Mouse (Mus musculus): ENCODE data around the gene Rreb1.

Rreb1 gene

DNA sequence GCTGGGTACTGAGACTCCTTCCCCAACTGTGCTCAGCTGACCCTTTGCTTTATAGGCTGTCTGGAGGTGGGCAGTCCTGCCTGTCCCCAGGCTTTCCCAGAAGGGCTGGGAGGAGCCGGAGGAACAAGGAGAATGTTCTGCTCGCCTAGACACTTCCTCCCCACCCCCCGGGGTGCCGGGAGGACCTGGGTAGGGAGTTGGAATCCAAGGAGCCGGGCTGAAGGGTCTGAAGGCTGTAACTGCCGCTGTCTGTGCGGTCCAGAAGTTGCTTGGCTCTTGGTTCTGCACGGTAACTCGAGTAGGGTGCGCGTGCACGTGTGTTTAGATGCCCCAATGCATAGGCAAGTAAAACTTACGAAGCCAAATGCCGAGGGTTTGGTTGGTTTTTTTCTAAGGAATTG is 75.8 kb downstream of the Rreb1 start:
- DNase-seq (ENCODE audit: low spot score in 2 of 2), result peak; percentile 54 to 63

DNA sequence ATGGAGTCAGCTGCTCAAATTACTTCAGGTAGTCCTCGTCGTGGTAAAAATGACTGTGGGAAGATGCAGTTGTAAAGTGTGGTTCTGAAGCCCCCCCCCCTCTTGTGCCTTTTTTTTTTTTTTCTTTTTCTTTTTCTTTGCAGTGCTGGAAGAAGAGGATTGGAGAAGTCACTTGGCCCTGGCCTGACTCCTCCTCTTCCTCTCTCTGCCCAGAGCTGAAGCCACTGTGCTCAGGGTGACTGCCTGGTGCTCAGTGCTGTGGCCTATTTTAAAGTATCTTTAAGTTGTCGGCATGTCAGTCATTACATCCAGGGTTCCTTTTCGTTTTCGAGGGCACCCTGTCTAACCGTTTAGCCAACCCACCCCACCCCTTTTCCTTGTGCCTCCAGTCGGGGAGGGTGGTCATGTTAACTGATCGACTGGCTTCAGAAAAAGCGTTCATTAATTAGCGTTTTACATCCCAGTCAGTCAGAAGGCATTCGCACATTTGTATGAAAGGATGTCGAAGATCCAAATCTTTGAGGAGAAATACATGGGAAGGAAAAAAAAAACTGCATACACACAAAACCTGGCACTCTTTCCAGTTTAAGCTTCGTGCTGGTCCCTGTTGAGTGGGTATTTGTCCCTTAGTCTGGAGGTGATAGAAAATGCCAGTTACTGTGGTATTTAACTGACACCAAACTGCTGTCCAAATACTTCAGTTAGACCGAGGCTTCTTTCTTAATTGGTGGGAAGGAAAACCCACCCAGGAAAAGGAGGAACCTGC is 76.4 kb downstream of the Rreb1 start:
- no peak for DNase-seq (ENCODE audit: low spot score in 2 of 2)

GRCm38 (mm10) chr13:37855221-37855757 is 77.1 kb downstream of the Rreb1 start:
- no peak for DNase-seq (ENCODE audit: low spot score in 2 of 2)

- DNase-seq (ENCODE audit: low spot score in 2 of 2), result no peak
These were observed 77.6 kb downstream of the Rreb1 start for GRCm38 (mm10) chr13:37855765-37856164.

DNA sequence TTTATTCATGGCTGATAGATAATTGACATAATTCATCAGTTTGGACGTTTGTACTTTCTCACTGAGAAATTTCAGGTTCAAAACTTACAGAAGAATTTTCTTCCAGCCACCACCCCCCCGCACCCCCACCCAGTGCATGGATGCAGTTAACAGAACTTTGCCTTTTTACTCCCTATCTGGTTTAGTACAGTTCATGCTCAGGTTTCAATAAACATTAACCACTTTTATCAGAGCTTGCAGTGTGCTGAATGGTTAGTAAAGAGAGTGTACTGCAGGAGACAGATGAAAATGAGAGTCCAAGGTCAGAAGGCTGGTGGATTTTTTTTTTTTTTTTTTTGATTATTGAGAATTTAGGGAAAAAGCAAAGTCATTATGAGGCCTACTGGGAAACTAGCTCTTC is 78.3 kb downstream of the Rreb1 start:
- no peak for DNase-seq (ENCODE audit: low spot score in 2 of 2)

DNA sequence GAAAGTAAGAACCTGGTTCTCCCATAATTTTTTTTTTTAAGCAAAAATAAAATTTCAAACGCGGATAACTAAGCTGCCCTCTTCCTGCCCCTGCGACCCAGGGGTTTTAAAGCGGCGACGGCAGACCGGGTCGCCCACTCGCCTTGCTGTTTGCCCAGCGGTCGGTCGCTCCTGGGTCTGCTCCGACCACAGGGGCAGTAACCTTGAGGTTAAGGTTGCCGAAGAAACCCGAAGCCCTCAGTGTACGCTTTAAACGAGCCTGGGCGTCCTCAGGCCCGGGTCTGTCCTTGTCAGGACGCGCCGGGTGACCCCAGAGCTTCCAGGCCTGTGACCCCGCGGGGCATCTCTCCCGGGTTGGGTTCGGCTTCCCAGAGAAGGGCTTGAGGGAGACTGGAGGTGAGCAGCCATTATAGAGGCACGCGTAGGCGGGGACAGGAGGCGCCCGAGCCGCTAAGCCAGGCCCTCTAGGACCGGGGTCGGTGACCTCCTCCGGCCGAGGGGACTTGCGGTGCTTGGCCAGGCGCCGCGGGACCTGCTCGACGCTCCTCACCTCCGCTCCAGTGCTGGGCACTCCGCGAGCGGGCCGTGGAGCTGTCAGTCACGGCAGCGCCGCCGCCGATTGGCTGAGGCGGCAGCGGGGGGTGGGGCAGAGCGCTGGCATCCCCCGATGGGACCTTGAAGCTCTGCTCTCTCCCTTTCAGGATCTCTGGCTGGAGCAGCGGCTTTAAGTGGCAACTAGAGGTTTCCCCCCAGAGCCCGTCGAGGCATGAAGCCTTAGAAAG is 79.3 kb downstream of the Rreb1 start:
- DNase-seq (ENCODE audit: low spot score in 2 of 2), result peak; percentile 91 to 92

GRCm38 (mm10) chr13:37858066-37858501 is 79.9 kb downstream of the Rreb1 start:
- DNase-seq (ENCODE audit: low spot score in 2 of 2), result no peak

- no peak for DNase-seq (ENCODE audit: low spot score in 2 of 2)
These were observed 80.3 kb downstream of the Rreb1 start for GRCm38 (mm10) chr13:37858508-37858907.

DNA sequence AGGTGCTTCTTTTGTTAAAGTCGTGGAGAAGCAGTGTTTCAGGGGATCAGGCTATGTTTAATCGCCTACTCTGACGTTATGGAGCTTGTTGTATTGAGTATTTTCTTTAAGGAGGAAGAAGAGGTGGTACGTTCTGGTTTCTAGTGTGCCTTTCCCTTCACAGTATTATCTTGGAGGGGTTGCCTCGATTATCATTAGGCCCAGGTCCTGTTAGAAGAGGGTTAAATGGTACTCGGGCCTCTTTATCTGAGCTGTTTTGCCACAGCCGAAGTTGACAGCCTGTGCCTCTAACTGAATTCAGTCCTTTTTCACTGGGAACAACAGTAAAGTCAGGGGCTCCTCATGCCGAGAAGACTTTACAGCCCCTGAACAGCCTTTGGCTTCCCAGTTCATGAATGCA is 81.6 kb downstream of the Rreb1 start:
- DNase-seq (ENCODE audit: low spot score in 2 of 2), result no peak

- no peak for DNase-seq (ENCODE audit: low spot score in 2 of 2)
These were observed 82.0 kb downstream of the Rreb1 start for GRCm38 (mm10) chr13:37860204-37860603.

GRCm38 (mm10) chr13:37860789-37861188 is 82.6 kb downstream of the Rreb1 start:
- DNase-seq (ENCODE audit: low spot score in 2 of 2), result no peak

DNA sequence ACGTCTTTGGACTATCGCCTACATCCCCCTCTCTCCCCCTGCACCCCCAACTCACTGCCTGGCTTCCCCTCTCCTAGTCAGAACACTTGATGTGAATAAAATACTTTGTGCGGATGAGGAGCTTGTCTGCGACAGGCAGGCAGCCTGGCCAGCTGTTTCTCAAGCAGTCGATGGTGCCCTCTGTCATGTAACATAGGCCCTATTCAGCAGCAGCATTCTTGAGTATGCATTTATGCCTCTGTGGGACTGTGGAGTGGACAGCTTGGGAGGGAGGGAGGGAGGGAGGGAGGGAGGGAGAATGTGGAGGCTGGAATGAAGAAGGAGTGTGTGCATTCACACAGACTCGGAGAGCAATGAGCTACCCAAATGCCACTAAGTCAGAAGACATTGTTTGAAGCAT is 84.3 kb downstream of the Rreb1 start:
- DNase-seq (ENCODE audit: low spot score in 2 of 2), result no peak

GRCm38 (mm10) chr13:37863643-37864042 is 85.4 kb downstream of the Rreb1 start:
- no peak for DNase-seq (ENCODE audit: low spot score in 2 of 2)

DNA sequence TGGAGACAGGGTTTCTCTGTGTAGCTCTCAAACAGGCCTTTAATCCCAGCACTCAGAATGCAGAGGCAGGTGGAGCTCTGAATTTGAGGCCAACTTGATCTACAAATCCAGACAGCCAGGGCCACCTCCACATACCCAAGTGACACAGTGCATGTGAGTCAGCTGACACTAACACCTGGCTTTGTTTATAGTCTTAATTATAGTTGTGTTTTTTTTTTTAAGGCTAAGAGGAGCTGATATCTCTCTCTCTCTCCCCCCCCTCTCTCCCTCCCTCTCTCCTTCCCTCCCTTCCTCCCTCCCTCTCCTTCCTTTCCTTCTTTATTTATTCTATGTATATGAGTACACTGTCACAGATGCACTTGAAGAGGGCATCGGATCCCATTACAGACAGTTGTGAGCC is 86.5 kb downstream of the Rreb1 start:
- DNase-seq (ENCODE audit: low spot score in 2 of 2), result no peak

- DNase-seq (ENCODE audit: low spot score in 2 of 2), result no peak
These were observed 88.1 kb downstream of the Rreb1 start for GRCm38 (mm10) chr13:37866296-37866695.

DNA sequence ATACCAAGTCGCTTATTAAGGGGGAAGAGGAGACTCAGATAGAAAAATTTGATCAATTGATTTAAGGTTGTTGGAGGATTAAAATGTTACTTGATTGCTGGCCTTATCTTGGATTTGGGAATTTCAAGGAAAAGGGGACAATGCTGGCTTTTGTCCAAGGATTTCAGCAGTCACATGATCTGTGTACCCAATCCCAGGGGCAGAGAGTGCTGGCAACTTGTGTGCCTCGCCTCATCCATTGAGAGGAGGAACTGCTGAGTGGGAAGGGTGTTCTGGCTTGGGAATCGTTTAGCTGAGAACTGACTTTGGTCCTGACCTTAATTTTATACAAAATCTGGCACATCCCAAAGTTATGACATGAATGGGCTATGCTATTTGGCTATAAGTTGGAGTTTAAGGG is 88.6 kb downstream of the Rreb1 start:
- no peak for DNase-seq (ENCODE audit: low spot score in 2 of 2)

DNA sequence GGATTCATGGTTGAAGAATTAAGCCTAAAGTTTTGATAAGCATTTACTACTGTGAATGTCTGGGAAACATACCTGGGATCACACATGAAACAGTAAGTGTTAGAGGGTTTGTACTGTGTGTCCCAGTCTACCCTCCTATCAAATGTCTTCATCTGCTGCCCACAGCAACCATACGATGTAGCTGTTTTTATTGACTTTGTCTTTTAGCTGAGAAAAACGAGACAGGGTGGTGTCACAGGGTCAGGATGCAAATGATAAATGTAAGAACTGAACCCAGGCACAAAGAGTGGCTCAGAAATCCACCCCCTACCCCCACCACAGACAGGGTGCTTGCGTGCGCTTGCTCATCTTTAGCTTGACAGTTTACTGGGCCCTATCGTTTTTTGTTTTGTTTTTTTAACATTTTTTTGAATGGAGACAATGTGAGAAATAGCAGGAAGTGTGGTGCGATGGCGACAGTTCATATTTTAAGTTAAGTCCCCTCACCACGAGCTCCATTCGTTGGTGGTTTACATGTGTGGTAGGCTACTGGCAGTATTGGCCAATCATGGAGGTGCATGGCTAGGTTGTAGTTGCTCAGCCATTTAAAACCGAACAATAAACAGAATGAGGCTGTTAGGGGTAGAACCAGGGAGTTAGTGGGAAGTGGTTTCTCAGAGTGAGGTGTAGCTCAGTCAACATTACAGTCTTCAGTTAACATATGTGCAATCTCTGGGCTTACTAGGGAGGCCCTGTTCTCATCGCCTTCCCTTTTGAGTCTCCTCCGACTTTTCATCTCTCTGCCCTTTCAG is 92.1 kb downstream of the Rreb1 start:
- no peak for DNase-seq (ENCODE audit: low spot score in 2 of 2)

DNA sequence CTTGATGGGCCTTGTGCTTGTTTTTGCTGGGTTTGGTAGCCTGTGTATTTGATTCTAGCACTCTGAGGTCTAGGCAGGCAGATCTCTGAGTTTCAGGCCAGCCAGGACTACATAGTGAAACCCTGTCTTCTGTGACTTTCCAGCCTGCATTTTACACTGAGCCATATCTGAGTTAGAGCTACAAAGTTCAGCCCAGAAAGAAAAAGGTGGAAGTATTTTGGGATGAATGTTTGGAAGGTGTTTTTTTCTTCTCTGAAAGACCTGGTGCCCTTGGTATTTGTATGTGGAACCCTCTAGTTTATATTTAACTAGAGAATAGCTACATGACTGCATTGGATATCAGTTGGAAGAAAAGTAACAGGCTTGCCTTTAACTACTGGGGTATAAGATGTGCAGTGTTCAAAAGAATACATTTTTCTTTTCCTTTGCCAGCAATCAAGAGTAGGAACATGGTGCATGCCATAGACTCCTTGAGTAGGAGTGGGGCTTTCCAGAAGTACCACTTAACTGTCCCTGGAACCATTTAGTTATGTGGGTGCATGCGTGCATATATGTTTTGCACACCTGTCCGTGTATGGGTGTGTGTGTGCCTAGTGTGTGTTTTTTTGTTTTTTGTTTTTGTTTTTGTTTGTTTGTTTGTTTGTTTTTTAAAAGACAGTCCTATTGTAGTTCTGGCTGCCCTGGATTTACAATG is 94.1 kb downstream of the Rreb1 start:
- DNase-seq (ENCODE audit: low spot score in 2 of 2), result no peak

GRCm38 (mm10) chr13:37873125-37873891 is 95.1 kb downstream of the Rreb1 start:
- no peak for DNase-seq (ENCODE audit: low spot score in 2 of 2)

GRCm38 (mm10) chr13:37875919-37876318 is 97.7 kb downstream of the Rreb1 start:
- DNase-seq (ENCODE audit: low spot score in 2 of 2), result no peak

GRCm38 (mm10) chr13:37876366-37876765 is 98.2 kb downstream of the Rreb1 start:
- DNase-seq (ENCODE audit: low spot score in 2 of 2), result no peak

Data from urinary bladder, postnatal 4 days (tissue).